Mouse (Mus musculus): ENCODE data around the gene Clstn3. TPM values are rescaled to one million over a fixed set of nuclear protein-coding genes. Genes with fewer than 3 reads are reported as not detected.

The Clstn3 gene
- polyA plus RNA-seq, 1 experiment from 2014 or later = 1.8 TPM

- Histone ChIP-seq H3K9ac (replicated peaks) (no peak overlapping the region), H3K36me3 (replicated peaks; ENCODE audit: insufficient read depth, low read length) (no peaks in the 10 kb centered on the region), H3K4me1 (ENCODE audit: insufficient read depth) (peaks cover 3% of the 10 kb centered on the region; the same call in 1 of the 2 replicates), H3K4me3 (ENCODE audit: low read depth, low read length) (no peak overlapping the region), H3K27me3 (ENCODE audit: insufficient read depth, low read length) (no peaks in the 10 kb centered on the region), H3K9me3 (ENCODE audit: low read length) (no peaks in the 10 kb centered on the region), H3K4me2 (ENCODE audit: low read depth, low read length) (no peak overlapping the region), H3K27ac (ENCODE audit: low read depth) (no peak overlapping the region)
- no peak for TF ChIP-seq CTCF (IDR thresholded peaks at IDR 0.05; ENCODE audit: low read depth)
- TF ChIP-seq EP300 (IDR thresholded peaks at IDR 0.05; ENCODE audit: low read depth) = no peak
- peak; percentile 63 for ATAC-seq
- 76% methylated on average over 8 of the region's 8 CpGs for WGBS (ENCODE audit: insufficient replicate concordance)
- no peak for DNase-seq
Observed at GRCm38 (mm10) chr6:124433688-124434324, 30.8 kb downstream of the Clstn3 start.

GRCm38 (mm10) chr6:124430784-124431495 lies 33.7 kb downstream of the Clstn3 start:
- DNase-seq = no peak

GRCm38 (mm10) chr6:124430379-124430778 lies 34.2 kb downstream of the Clstn3 start:
- no peak overlapping the region for H3K9ac ChIP-seq (replicated peaks)
- WGBS (ENCODE audit: insufficient replicate concordance) = 79% methylated on average over 3 of the region's 3 CpGs
- no peak overlapping the region for H3K4me2 ChIP-seq (ENCODE audit: low read depth, low read length)
- ATAC-seq = no peak
- TF ChIP-seq EP300 (IDR thresholded peaks at IDR 0.05; ENCODE audit: low read depth) (no peak), CTCF (IDR thresholded peaks at IDR 0.05; ENCODE audit: low read depth) (no peak)
- peaks cover 9% of the 10 kb centered on the region for H3K4me1 ChIP-seq (ENCODE audit: insufficient read depth)
- no peaks in the 10 kb centered on the region for H3K36me3 ChIP-seq (replicated peaks; ENCODE audit: insufficient read depth, low read length)
- no peak overlapping the region for H3K27ac ChIP-seq (ENCODE audit: low read depth)
- H3K27me3 ChIP-seq (ENCODE audit: insufficient read depth, low read length) = no peaks in the 10 kb centered on the region
- no peaks in the 10 kb centered on the region for H3K9me3 ChIP-seq (ENCODE audit: low read length)
- no peak overlapping the region for H3K4me3 ChIP-seq (ENCODE audit: low read depth, low read length)
- no peak for DNase-seq

More at GRCm38 (mm10) chr6:124430784-124431495, 33.7 kb downstream of the Clstn3 start:
- Histone ChIP-seq H3K4me3 (ENCODE audit: low read depth, low read length) (no peak overlapping the region), H3K9me3 (ENCODE audit: low read length) (no peaks in the 10 kb centered on the region), H3K36me3 (replicated peaks; ENCODE audit: insufficient read depth, low read length) (no peaks in the 10 kb centered on the region), H3K4me2 (ENCODE audit: low read depth, low read length) (no peak overlapping the region), H3K27me3 (ENCODE audit: insufficient read depth, low read length) (no peaks in the 10 kb centered on the region), H3K27ac (ENCODE audit: low read depth) (no peak overlapping the region), H3K9ac (replicated peaks) (no peak overlapping the region), H3K4me1 (ENCODE audit: insufficient read depth) (peaks cover 6% of the 10 kb centered on the region; the same call in 1 of the 2 replicates)
- WGBS (ENCODE audit: insufficient replicate concordance) = 76% methylated on average over 8 of the region's 8 CpGs
- no peak for ATAC-seq
- TF ChIP-seq EP300 (IDR thresholded peaks at IDR 0.05; ENCODE audit: low read depth) (no peak), CTCF (IDR thresholded peaks at IDR 0.05; ENCODE audit: low read depth) (no peak)

- Histone ChIP-seq H3K9me3 (ENCODE audit: low read length) (no peaks in the 10 kb centered on the region), H3K4me2 (ENCODE audit: low read depth, low read length) (no peak overlapping the region), H3K4me3 (ENCODE audit: low read depth, low read length) (no peak overlapping the region), H3K27me3 (ENCODE audit: insufficient read depth, low read length) (no peaks in the 10 kb centered on the region), H3K9ac (replicated peaks) (no peak overlapping the region), H3K36me3 (replicated peaks; ENCODE audit: insufficient read depth, low read length) (no peaks in the 10 kb centered on the region), H3K4me1 (ENCODE audit: insufficient read depth) (peaks cover 19% of the 10 kb centered on the region), H3K27ac (ENCODE audit: low read depth) (no peak overlapping the region)
- ATAC-seq (no peak), DNase-seq (no peak)
- TF ChIP-seq CTCF (IDR thresholded peaks at IDR 0.05; ENCODE audit: low read depth) = no peak
- TF ChIP-seq EP300 (IDR thresholded peaks at IDR 0.05; ENCODE audit: low read depth) = no peak
- WGBS (ENCODE audit: insufficient replicate concordance) = 68% methylated on average over 5 of the region's 6 CpGs
Observed at GRCm38 (mm10) chr6:124427791-124428576, 36.6 kb downstream of the Clstn3 start.

GRCm38 (mm10) chr6:124427289-124427688 lies 37.3 kb downstream of the Clstn3 start:
- 81% methylated on average over 7 of the region's 7 CpGs for WGBS (ENCODE audit: insufficient replicate concordance)
- TF ChIP-seq CTCF (IDR thresholded peaks at IDR 0.05; ENCODE audit: low read depth) (no peak), EP300 (IDR thresholded peaks at IDR 0.05; ENCODE audit: low read depth) (no peak)
- no peaks in the 10 kb centered on the region for H3K36me3 ChIP-seq (replicated peaks; ENCODE audit: insufficient read depth, low read length)
- H3K9me3 ChIP-seq (ENCODE audit: low read length) = no peaks in the 10 kb centered on the region
- DNase-seq = no peak
- peaks cover 19% of the 10 kb centered on the region for H3K4me1 ChIP-seq (ENCODE audit: insufficient read depth)
- H3K27ac ChIP-seq (ENCODE audit: low read depth) = no peak overlapping the region
- H3K9ac ChIP-seq (replicated peaks) = no peak overlapping the region
- no peak overlapping the region for H3K4me3 ChIP-seq (ENCODE audit: low read depth, low read length)
- no peaks in the 10 kb centered on the region for H3K27me3 ChIP-seq (ENCODE audit: insufficient read depth, low read length)
- no peak for ATAC-seq
- H3K4me2 ChIP-seq (ENCODE audit: low read depth, low read length) = no peak overlapping the region

GRCm38 (mm10) chr6:124426604-124427003 lies 38.0 kb downstream of the Clstn3 start:
- Histone ChIP-seq H3K27me3 (ENCODE audit: insufficient read depth, low read length) (no peaks in the 10 kb centered on the region), H3K27ac (ENCODE audit: low read depth) (no peak overlapping the region), H3K9ac (replicated peaks) (no peak overlapping the region), H3K9me3 (ENCODE audit: low read length) (no peaks in the 10 kb centered on the region), H3K4me1 (ENCODE audit: insufficient read depth) (peaks cover 19% of the 10 kb centered on the region), H3K4me3 (ENCODE audit: low read depth, low read length) (no peak overlapping the region), H3K4me2 (ENCODE audit: low read depth, low read length) (no peak overlapping the region), H3K36me3 (replicated peaks; ENCODE audit: insufficient read depth, low read length) (no peaks in the 10 kb centered on the region)
- ATAC-seq (no peak), DNase-seq (no peak)
- TF ChIP-seq CTCF (IDR thresholded peaks at IDR 0.05; ENCODE audit: low read depth) = no peak
- TF ChIP-seq EP300 (IDR thresholded peaks at IDR 0.05; ENCODE audit: low read depth) = no peak
- 57% methylated on average over 3 of the region's 3 CpGs for WGBS (ENCODE audit: insufficient replicate concordance)

Measured in liver, postnatal 0 days (tissue).